Mouse (Mus musculus): Measurements from ENCODE around the gene Zfand6. TPM values are rescaled to one million over a fixed set of nuclear protein-coding genes. Genes with fewer than 3 reads are reported as not detected.
A peak's percentile ranks its signal among the peaks of the same experiment; 100 is the strongest.

The Zfand6 gene
- polyA plus RNA-seq, 1 experiment, result 140 TPM

DNA sequence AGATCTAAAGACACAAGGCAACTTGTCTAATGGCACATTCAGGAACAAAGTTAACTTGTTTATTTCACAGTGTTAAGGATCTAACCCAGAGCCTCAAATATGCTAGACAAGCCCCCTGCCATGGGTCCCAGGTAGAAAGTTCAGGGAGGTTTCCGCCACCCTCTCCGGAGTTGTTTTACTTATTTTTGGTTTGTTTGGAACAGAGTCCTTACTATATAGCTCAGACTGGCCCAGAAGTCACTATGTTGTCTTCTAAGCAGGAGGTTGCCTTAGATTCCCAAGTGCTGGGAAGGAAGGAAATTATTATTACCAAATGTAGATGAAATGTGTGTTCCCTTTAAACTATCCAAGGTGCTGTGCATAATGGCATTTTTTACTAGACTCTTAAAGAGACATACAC lies 9.7 kb downstream of the Zfand6 start:
- Histone ChIP-seq H3K27ac (replicated peaks; ENCODE audit: low read depth, low read length) (peak overlapping the region; percentile 35; the same call in 1 of the 2 replicates), H3K4me1 (ENCODE audit: control insufficient read depth, insufficient read depth, insufficient read length, low read length) (peaks cover 4% of the 10 kb centered on the region), H3K4me3 (ENCODE audit: insufficient read depth, low read depth, low read length) (peak overlapping the region; percentile 11; the same call in 1 of the 2 replicates)

DNA sequence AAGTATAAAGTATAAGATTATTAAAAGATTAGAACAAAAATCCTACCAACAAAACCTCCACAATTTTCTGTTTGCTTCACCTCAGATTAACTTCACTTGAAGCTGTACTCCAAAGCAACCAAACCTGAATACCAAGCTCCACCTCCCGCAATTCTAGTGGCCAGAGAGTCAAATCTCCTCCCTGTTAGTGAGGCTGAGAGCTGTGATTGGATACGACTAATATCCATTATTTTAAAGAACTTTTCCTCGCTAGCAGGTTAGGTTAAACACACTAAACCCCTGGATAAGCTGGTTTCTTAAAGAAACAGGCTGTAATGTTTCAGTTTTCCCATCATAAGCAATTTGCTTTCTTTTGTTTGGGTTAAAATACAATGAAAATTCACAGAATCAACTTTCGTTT lies 10.5 kb downstream of the Zfand6 start:
- peaks cover 4% of the 10 kb centered on the region for H3K4me1 ChIP-seq (ENCODE audit: control insufficient read depth, insufficient read depth, insufficient read length, low read length)
- H3K27ac ChIP-seq (replicated peaks; ENCODE audit: low read depth, low read length), result no peak overlapping the region
- H3K4me3 ChIP-seq (ENCODE audit: insufficient read depth, low read depth, low read length), result no peak overlapping the region

DNA sequence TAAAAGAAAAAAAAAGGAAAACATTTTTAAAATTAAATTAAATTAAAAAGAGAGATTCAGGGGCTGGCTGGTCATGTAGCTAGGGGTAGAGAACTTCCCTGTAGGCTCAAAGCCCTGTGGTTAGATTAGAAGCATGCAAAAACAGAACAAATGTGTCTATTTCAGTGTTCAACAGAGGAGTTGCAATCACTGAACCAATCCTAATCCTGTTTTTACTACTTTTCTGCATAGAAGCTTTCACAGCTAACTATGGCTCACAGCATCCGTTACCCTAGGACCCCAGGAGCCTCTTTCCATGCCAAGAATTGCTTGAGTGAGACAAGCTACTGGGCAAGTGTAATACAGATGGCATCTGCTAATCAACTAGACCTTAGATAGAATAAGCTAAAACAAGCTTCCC lies 16.7 kb downstream of the Zfand6 start:
- H3K4me3 ChIP-seq (ENCODE audit: insufficient read depth, low read depth, low read length), result no peak overlapping the region
- no peak overlapping the region for H3K27ac ChIP-seq (replicated peaks; ENCODE audit: low read depth, low read length)
- H3K4me1 ChIP-seq (ENCODE audit: control insufficient read depth, insufficient read depth, insufficient read length, low read length), result peaks cover 6% of the 10 kb centered on the region

DNA sequence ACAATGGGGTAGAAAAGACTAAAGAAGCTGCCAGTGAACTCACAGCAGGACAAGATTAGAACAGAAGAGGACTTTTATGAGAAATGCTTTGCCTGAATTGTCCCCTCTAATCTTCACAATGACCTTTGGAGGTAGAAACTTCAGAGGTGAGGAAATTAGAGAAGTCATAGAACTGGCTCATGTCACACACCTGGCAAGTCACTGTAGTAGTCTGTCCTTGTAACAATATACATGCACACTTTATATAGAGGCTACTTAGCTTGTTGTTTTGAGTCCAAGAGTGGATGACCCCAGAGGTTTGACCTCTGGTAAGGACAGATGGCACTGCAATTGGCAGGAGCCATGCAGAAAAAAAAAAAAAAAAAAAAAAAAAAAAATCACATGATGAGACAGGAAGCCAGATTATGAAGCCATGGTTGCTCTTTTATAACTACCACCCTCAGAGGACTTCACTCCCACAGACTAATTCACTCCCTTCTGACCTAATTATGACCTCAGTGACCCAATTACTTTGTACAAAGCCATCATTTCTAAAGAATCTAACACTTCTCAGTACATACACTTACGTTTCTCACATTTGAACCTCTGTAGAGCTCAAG lies 20.1 kb downstream of the Zfand6 start:
- Histone ChIP-seq H3K27ac (replicated peaks; ENCODE audit: low read depth, low read length) (peak overlapping the region; percentile 89), H3K4me1 (ENCODE audit: control insufficient read depth, insufficient read depth, insufficient read length, low read length) (peaks cover 6% of the 10 kb centered on the region)

DNA sequence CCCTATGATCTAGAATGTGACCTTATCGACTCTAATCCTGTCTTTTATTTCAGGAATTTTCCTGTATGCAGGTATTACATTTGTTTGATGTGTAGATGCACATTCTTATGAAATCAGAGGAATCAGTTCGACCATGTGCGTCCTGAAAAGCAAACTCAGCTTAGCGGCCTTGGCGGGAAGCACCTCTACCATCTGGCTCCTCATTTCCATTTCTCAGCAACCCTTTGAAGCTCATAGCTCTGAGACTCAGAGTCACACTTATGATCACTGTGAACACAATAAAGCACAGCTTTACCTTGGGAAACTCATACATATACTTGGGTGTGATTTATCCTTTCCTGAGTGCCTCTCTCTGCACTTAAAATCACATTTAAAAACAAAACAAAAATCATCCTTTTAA lies 21.8 kb downstream of the Zfand6 start:
- Histone ChIP-seq H3K4me1 (ENCODE audit: control insufficient read depth, insufficient read depth, insufficient read length, low read length) (peaks cover 10% of the 10 kb centered on the region), H3K4me3 (ENCODE audit: insufficient read depth, low read depth, low read length) (no peak overlapping the region), H3K27ac (replicated peaks; ENCODE audit: low read depth, low read length) (no peak overlapping the region)

More for the DNA sequence above, 20.1 kb downstream of the Zfand6 start:
- no peak overlapping the region for H3K4me3 ChIP-seq (ENCODE audit: insufficient read depth, low read depth, low read length)

DNA sequence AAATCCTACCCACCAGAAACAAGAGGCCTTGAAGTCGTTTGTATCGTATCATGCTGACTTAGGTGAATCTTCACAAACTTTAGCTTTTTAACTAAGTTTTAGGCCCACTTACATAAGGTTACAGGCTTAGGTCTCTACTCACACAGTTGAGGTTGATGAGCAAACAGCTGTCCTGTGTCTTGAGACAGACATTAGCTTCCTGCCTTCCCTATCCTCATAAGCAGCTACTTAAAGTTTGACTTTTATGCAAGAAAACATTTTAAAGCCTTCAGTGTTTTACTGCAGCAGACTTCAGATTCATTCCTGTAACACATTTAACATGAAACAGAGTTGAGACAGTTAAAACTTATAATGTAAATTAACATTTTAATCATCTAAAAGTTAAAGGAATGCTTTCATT lies 37.0 kb downstream of the Zfand6 start:
- no peak overlapping the region for H3K4me3 ChIP-seq (ENCODE audit: insufficient read depth, low read depth, low read length)
- H3K4me1 ChIP-seq (ENCODE audit: control insufficient read depth, insufficient read depth, insufficient read length, low read length), result peaks cover 5% of the 10 kb centered on the region
- H3K27ac ChIP-seq (replicated peaks; ENCODE audit: low read depth, low read length), result no peak overlapping the region

DNA sequence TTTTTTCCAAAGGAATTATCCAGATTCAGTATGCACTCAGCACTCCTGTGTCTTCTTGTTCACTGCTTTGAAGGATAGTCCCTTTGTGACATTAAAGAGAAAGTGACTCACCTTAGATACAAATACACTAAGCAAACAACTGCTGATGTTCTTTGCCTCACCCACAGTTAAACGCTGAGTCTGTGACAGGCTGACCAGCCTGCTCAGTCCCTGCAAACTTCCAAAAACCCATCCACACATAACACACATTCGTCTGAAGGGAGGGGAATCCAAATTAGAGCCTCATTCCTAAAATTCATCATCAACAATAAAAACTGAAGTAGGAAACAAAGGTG lies 37.8 kb downstream of the Zfand6 start:
- no peak overlapping the region for H3K27ac ChIP-seq (replicated peaks; ENCODE audit: low read depth, low read length)
- no peak overlapping the region for H3K4me3 ChIP-seq (ENCODE audit: insufficient read depth, low read depth, low read length)
- peaks cover 5% of the 10 kb centered on the region for H3K4me1 ChIP-seq (ENCODE audit: control insufficient read depth, insufficient read depth, insufficient read length, low read length)

DNA sequence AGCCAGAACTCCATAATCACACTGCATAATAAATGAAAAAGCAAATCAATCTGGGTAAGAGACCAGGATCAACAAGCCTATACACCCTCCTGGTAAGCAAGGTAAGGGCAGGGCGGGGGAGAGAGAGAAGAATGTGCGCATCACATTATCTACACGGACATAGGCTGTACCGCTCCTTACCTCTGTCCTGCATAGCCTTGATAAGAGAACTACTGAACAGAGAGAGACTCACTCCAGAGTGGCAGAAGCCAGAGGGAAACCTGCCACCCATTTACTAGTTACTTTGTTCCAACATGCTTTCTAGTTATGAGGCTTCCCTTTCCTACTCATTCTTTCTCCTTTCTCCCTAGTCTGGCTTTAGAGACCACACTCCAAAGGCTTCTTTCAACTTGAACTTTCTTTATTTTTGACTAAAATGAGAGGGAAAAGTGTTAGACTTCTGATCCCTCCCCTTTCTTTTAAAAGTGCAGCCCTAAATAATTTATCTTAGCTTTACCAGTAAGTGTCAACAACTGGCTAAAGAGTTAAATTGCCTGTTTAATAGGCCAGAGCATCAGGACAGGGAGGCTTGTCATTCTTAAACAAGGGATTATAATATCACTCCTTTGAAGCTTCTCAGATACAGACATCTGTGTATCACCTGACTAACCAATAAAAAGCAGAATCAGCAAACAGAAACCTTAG lies 38.3 kb downstream of the Zfand6 start:
- Histone ChIP-seq H3K4me1 (ENCODE audit: control insufficient read depth, insufficient read depth, insufficient read length, low read length) (peaks cover 3% of the 10 kb centered on the region), H3K27ac (replicated peaks; ENCODE audit: low read depth, low read length) (no peak overlapping the region), H3K4me3 (ENCODE audit: insufficient read depth, low read depth, low read length) (no peak overlapping the region)

DNA sequence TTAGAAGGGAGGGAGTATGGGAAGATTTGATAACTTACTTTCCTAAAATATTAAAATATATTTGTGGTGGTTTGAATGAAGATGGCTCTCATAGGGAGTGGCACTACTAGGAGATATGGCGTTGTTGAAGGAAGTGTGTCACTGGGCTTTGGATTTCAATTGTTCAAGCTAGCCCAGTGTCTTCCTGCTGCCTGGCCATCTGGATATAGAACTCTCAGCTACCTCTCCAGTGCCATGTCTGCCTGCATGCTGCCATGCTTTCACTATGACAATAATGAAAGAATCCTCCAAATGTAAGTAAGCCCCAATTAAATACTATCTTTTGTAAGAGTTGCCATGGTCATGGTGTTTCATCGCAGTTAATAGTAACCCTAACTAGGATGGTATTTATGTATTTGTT lies 40.7 kb downstream of the Zfand6 start:
- Histone ChIP-seq H3K4me3 (ENCODE audit: insufficient read depth, low read depth, low read length) (no peak overlapping the region), H3K4me1 (ENCODE audit: control insufficient read depth, insufficient read depth, insufficient read length, low read length) (peaks cover 3% of the 10 kb centered on the region), H3K27ac (replicated peaks; ENCODE audit: low read depth, low read length) (no peak overlapping the region)

DNA sequence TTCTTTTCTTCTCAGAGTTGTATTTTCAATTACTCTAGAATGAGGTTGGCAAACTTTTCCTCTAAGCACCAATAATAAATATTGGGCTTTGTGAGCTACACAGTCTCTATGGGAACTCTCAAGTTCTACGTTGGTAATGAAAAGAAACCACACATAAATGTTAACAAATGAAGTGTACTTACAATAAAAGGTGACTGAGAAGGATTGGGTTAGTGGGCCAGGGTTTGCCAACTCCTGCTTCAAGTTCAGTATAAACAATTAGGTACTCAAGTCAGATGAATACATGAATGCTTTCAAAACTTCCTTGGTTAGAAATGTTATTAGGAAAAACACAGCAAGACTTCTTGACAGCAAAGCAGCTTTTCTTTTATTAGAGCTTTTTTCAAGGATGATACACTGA lies 43.5 kb downstream of the Zfand6 start:
- Histone ChIP-seq H3K4me1 (ENCODE audit: control insufficient read depth, insufficient read depth, insufficient read length, low read length) (peaks cover 3% of the 10 kb centered on the region), H3K4me3 (ENCODE audit: insufficient read depth, low read depth, low read length) (no peak overlapping the region), H3K27ac (replicated peaks; ENCODE audit: low read depth, low read length) (no peak overlapping the region)

DNA sequence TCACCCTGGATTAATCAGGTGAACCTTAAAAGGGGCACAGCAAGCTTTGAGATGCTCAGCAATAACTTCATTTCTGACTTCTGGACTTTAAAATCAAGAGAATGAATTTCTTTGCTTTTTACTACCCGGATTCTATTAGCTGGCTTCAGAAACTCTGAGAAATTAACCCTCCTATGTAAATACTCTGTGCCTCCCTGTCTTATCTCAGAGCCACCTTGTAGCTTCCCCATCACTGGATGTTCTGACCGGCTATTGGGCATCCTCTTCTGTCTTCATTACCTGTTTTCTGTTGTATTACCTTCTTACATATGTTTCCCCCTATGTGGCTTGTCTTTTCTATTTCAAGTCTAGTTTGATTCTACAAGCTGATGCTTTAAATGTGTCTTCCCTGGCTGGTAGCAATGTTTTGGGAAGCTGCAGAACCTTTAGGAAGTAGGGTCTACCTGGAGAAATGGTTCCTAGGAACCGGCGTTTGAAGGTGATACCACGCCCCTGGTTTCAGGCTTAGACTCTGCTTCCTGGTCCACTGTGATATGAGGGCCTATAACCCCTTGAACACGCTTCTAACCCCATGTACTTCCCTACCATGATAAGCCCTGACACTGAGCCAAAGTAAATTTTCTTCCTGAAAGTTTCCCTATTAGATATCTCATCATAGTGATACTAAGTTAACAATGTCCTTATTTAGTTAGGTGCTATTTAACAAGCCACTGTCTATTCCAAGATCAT lies 46.3 kb downstream of the Zfand6 start:
- Histone ChIP-seq H3K27ac (replicated peaks; ENCODE audit: low read depth, low read length) (no peak overlapping the region), H3K4me3 (ENCODE audit: insufficient read depth, low read depth, low read length) (no peak overlapping the region), H3K4me1 (ENCODE audit: control insufficient read depth, insufficient read depth, insufficient read length, low read length) (no peaks in the 10 kb centered on the region)

DNA sequence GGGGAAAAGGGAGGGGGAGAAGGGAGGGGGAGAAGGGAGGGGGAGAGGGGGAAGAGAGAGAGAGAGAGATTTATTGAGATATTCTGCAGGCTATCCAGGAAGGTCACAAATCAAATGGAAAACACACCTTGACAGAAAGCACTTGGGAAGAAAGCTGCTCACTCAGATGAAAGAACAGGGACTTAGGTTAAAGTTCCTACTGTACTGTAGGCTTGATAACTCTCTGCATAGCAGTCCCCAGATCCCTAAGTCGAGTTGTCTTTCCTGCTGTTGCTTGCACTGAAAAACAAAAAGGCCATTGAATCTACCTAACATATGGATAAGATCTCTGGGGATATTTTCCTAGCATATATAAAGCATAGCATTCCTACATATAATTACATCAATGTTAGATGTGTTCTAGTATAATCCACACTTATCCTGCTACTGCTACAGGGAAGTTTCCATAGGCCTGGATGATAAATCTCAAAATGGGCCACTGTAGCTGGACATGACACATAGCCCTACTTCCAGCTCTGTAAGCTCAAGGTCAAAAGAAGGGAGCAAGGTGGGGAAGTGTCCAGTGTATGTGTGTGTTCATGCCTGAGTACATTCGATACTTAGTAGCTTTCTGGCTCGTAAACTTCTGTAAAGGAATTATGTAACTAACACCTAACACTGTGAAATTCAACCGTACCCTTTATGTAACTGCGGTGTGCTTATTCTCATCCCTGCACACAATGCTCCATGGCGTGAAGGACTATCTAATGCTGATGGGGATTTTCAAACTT lies 47.4 kb downstream of the Zfand6 start:
- H3K27ac ChIP-seq (replicated peaks; ENCODE audit: low read depth, low read length), result no peak overlapping the region
- H3K4me3 ChIP-seq (ENCODE audit: insufficient read depth, low read depth, low read length), result no peak overlapping the region
- no peaks in the 10 kb centered on the region for H3K4me1 ChIP-seq (ENCODE audit: control insufficient read depth, insufficient read depth, insufficient read length, low read length)

DNA sequence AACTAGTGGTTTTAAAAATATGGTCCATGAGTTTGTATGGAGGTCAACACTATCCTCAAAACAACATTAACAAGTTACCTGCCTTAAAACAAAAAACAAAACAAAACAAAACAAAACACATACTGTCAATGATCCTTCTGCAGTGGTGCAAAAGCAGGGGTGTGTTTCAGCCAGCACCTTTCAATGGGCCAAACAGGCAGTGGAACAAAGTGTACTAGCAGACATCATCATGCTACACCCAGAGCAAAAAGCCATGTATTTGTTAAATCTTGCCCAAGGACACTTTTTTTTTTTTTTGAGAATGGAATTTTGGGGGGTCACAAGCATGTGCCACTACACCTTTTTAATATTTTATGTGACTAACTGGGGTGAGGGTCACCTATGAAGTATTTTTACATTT lies 52.8 kb downstream of the Zfand6 start:
- Histone ChIP-seq H3K27ac (replicated peaks; ENCODE audit: low read depth, low read length) (no peak overlapping the region), H3K4me1 (ENCODE audit: control insufficient read depth, insufficient read depth, insufficient read length, low read length) (no peaks in the 10 kb centered on the region; the same call in none of the 2 replicates), H3K4me3 (ENCODE audit: insufficient read depth, low read depth, low read length) (no peak overlapping the region)

DNA sequence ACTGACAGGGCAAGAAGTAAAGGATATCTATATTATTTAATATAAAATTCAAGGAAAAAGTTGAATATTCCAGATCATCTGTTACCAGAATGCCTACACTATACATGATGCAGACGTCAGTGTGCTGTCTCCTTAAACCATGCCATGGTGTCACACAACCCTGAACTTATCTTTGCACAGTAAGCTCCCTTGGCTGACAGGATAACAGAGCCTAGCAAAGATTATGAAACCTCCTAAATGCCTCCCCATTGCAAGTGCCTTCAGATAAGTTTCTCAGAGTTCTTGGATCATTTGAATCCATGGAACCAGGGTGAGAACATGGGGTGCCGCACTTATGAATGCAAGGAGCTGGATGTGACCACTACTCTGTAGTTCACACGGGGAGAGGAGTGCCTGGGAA lies 57.9 kb downstream of the Zfand6 start:
- Histone ChIP-seq H3K4me1 (ENCODE audit: control insufficient read depth, insufficient read depth, insufficient read length, low read length) (no peaks in the 10 kb centered on the region; the same call in none of the 2 replicates), H3K27ac (replicated peaks; ENCODE audit: low read depth, low read length) (no peak overlapping the region), H3K4me3 (ENCODE audit: insufficient read depth, low read depth, low read length) (no peak overlapping the region)

DNA sequence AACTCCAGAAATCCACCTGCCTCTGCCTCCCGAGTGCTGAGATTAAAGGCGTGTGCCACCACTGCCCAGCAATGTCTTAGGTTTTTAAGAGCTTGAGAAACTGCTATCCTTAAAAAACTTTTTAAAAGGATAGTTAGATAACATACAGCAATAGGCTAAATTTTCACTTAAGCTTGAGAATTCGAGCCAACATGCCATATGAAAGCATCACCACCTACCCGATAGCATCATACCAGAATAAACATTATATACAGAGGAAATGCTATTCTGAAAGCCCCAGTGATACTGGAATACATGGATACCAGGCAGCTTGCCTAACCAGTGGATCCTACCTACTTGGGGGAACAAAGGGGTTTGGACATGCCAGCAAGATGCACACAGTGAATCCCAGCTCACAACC lies 66.0 kb downstream of the Zfand6 start:
- H3K4me1 ChIP-seq (ENCODE audit: control insufficient read depth, insufficient read depth, insufficient read length, low read length), result no peaks in the 10 kb centered on the region
- no peak overlapping the region for H3K27ac ChIP-seq (replicated peaks; ENCODE audit: low read depth, low read length)
- no peak overlapping the region for H3K4me3 ChIP-seq (ENCODE audit: insufficient read depth, low read depth, low read length)

All from brown adipose tissue, adult 24 weeks (tissue).